Mouse (Mus musculus) stomach, embryonic 16.5 days (tissue): ENCODE measurements around the gene Rbm38. TPM values are rescaled to one million over a fixed set of nuclear protein-coding genes. Genes with fewer than 3 reads are reported as not detected.

Experiments used
- ATAC-seq: fragments of 200-750 bp; cut with Nextera tagmentation; 2 replicates; pipeline ENCODE4 v1.8.0; 2017; ENCODE audit warnings: moderate number of reproducible peaks, moderate TSS enrichment; ENCODE audit not compliant: insufficient read depth, low FRiP score
- H3K27ac ChIP-seq: fragments of 300-500 bp; sonication (generic); 2 replicates; pipeline ENCODE4 v1.5.1; 2014; ENCODE audit warnings: low read length
- H3K27me3 ChIP-seq: fragments of 300-500 bp; sonication (generic); 2 replicates; pipeline ENCODE4 v1.6.1; 2014; ENCODE audit warnings: low read length, control low read depth, mixed read lengths; ENCODE audit not compliant: control insufficient read depth, insufficient read depth
- H3K36me3 ChIP-seq: fragments of 300-500 bp; sonication (generic); 2 replicates; pipeline ENCODE4 v1.6.1; 2014; ENCODE audit warnings: low read length; ENCODE audit not compliant: control insufficient read depth, insufficient read depth
- H3K4me1 ChIP-seq: fragments of 300-500 bp; sonication (generic); 2 replicates; pipeline ENCODE4 v1.6.1; 2014; ENCODE audit warnings: low read length, control low read depth, mixed read lengths; ENCODE audit not compliant: control insufficient read depth, insufficient read depth
- H3K4me2 ChIP-seq: fragments of 300-500 bp; sonication (generic); 2 replicates; pipeline ENCODE4 v1.6.1; 2014; ENCODE audit warnings: low read depth, low read length, mixed read lengths
- H3K4me3 ChIP-seq: fragments of 300-500 bp; sonication (generic); replicated peaks from 2 replicates; pipeline ENCODE4 v1.5.1; 2014; ENCODE audit warnings: mild to moderate bottlenecking, low read length
- H3K9ac ChIP-seq: fragments of 300-500 bp; sonication (generic); 2 replicates; pipeline ENCODE4 v1.6.1; 2014; ENCODE audit warnings: low read length
- H3K9me3 ChIP-seq: fragments of 300-500 bp; sonication (generic); replicated peaks from 2 replicates; pipeline ENCODE4 v1.6.1; 2016; ENCODE audit warnings: low read length, control low read depth; ENCODE audit not compliant: control insufficient read depth
- WGBS: fragments of 180-500 bp; shearing (Covaris S2); extraction: QIAGEN DNeasy Blood & Tissue Kit; methylation state at CpG from one replicate; pipeline ENCODE4 v1.1.7; 2014; 5-methylcytosine and 5-hydroxymethylcytosine counted together
- polyA plus RNA-seq: library from polyadenylated mRNA; unstranded; fragments of >200 nt; fragmentation: Nextera tagmentation; extraction: Ambion mirVana; gene quantifications from 2 replicates; pipeline ENCODE4 v1.2.1, GENCODE M21; 2015

Gene Rbm38
- polyA plus RNA-seq, 1 experiment from 2014 or later, result 49.5 TPM

DNA sequence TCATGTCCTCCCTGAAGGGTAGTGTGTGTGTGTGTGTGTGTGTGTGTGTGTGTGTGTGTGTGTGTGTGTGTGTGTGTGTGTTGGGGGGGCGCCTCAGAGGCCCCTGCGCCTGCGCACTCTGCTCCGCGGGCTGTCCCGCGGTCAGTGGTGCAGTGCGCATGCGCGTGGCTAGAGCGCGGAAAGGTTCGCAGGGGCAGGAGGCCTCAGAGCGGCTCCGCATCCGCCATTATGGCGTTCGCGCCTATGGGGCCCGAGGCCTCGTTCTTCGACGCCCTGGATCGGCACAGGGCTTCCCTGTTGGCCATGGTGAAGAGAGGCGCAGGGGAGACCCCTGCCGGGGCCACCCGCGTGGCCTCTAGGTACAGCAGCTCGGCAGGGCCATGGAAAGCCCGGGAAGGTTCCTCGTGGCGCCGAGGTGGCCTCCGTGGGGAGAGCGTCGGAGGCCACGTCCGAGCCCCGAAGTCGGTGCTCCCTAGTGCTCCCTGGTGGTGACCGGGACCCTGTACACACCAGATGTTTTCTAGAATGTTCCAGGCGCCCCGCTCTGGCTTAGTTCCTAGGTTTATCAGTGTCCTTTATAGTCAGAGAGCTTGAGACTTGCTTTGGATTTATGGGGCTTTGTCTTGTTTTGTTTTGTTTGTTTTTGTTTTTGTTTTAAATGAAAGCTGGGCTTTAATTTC lies 40.5 kb upstream of the Rbm38 start:
- WGBS, result 93% methylated on average over 43 of the region's 43 CpGs
- no peak for ATAC-seq
- H3K4me1 ChIP-seq, result peaks cover 9% of the 10 kb centered on the region; the same call in 1 of the 2 replicates
- H3K4me3 ChIP-seq, result no peak overlapping the region
- H3K4me2 ChIP-seq, result no peak overlapping the region
- no peak overlapping the region for H3K27ac ChIP-seq
- no peaks in the 10 kb centered on the region for H3K36me3 ChIP-seq
- H3K9me3 ChIP-seq, result no peaks in the 10 kb centered on the region
- H3K9ac ChIP-seq, result no peak overlapping the region
- no peaks in the 10 kb centered on the region for H3K27me3 ChIP-seq

DNA sequence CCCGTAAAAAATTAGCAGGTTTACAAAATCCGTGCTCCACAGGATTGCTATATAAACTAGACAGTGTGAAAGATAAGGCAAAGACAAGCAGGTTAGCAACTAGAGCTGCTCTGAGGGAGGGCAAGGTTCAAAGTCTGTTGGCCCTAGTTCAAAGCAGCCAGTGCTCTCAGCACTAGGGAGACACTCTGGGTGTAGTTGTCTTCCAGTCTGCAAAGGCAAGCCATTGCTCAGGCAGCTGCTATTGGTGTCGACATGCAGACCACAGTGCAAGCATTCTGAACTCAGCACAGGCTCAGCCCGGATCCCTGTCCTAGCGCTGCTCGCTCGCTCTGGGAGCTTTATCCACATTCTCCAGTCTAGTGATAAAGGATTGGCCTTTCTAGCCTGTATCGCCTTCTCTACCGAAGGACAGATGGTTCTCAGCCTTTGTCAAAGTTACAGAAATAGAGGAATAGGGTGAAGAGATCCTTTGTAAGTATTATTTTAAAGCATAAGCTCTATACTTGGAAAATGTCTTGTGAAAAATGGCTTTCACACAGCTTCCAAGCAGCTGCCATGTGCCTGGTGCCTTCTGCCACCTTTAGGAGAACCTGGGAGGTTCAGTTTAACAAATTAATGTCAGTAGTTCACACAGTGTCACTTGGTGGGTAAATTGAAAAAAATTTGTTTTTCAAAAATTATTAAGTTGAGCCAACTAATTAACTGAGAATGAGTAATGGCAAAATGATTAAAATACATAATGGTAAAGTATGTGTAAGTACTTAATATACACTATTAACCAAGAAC lies 37.3 kb upstream of the Rbm38 start:
- ATAC-seq, result no peak
- no peak overlapping the region for H3K27ac ChIP-seq
- no peaks in the 10 kb centered on the region for H3K36me3 ChIP-seq
- 58% methylated on average over 9 of the region's 9 CpGs for WGBS
- H3K27me3 ChIP-seq, result no peaks in the 10 kb centered on the region
- no peak overlapping the region for H3K9ac ChIP-seq
- no peak overlapping the region for H3K4me3 ChIP-seq
- H3K9me3 ChIP-seq, result no peaks in the 10 kb centered on the region
- no peaks in the 10 kb centered on the region for H3K4me1 ChIP-seq
- no peak overlapping the region for H3K4me2 ChIP-seq

DNA sequence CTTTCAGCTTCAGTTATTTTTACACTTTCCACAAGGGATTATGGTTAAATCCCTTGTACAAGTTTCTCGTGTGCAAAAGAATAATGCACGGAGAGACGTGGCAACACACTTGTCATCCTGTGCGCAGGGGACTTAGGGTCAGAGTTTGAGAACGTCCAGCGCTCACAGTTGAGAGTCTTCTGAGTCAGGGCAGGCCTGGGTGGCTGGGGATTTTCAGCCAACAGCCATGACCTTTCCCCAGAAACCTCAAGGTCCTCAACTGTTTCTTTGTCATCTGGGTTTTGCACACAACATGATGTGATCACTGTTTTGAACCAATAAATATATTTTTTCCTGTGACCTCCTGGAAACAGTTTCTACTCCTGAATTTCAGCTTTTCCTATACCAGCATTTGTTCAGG lies 30.1 kb upstream of the Rbm38 start:
- no peaks in the 10 kb centered on the region for H3K9me3 ChIP-seq
- no peaks in the 10 kb centered on the region for H3K27me3 ChIP-seq
- WGBS, result 72% methylated on average over 6 of the region's 6 CpGs
- no peak overlapping the region for H3K9ac ChIP-seq
- no peak overlapping the region for H3K27ac ChIP-seq
- H3K4me2 ChIP-seq, result no peak overlapping the region
- no peaks in the 10 kb centered on the region for H3K36me3 ChIP-seq
- H3K4me1 ChIP-seq, result no peaks in the 10 kb centered on the region
- ATAC-seq, result no peak
- no peak overlapping the region for H3K4me3 ChIP-seq

DNA sequence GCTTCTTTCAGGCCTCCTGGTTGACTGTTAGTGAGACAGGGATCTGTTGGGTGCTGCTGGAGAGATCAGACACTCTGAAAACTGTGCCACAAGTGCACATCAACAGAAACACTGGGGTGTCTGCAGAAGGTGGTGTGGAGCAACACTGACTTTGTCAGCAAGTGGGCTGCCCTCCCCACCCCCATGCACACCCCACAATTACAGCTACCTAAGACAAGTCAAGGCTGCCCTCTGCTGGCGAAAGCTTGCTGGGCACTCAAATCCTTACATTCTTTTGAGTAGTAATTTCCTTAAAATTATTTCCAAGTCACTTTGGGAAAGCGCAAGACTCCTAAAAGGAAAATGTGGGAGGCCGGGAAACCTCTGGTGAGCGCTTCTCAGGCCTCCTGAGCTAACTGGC lies 24.1 kb upstream of the Rbm38 start:
- H3K4me1 ChIP-seq, result peaks cover 6% of the 10 kb centered on the region

DNA sequence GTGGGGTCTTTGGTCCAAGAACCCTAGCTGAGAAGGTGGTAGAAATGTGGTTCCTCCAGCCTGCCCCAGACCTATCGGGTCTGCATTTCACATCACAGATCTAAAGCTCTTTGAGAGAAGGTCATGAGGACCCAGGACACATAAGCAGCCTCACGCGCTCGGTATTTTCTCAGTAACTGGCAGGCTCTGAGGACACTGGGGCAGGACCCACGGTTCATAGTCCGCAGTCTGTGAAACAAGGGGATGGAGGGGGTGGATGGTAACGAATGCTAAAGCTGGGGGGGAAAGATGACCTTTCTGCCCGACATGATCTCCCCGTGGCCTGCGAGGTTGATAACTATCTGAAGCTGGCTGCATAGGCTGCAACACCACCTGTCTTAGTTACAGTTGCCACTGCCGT lies 22.6 kb upstream of the Rbm38 start:
- H3K4me3 ChIP-seq, result no peak overlapping the region
- H3K9me3 ChIP-seq, result no peaks in the 10 kb centered on the region
- ATAC-seq, result no peak
- no peaks in the 10 kb centered on the region for H3K36me3 ChIP-seq
- H3K27ac ChIP-seq, result no peak overlapping the region
- no peak overlapping the region for H3K4me2 ChIP-seq
- peaks cover 13% of the 10 kb centered on the region for H3K4me1 ChIP-seq
- WGBS, result 63% methylated on average over 11 of the region's 11 CpGs
- no peak overlapping the region for H3K9ac ChIP-seq
- H3K27me3 ChIP-seq, result no peaks in the 10 kb centered on the region

More for the DNA sequence above, 24.1 kb upstream of the Rbm38 start:
- no peak overlapping the region for H3K9ac ChIP-seq
- ATAC-seq, result no peak
- H3K36me3 ChIP-seq, result no peaks in the 10 kb centered on the region
- no peaks in the 10 kb centered on the region for H3K9me3 ChIP-seq
- no peak overlapping the region for H3K4me2 ChIP-seq
- H3K4me3 ChIP-seq, result no peak overlapping the region
- H3K27ac ChIP-seq, result no peak overlapping the region
- H3K27me3 ChIP-seq, result no peaks in the 10 kb centered on the region
- WGBS, result 14% methylated on average over 4 of the region's 4 CpGs

DNA sequence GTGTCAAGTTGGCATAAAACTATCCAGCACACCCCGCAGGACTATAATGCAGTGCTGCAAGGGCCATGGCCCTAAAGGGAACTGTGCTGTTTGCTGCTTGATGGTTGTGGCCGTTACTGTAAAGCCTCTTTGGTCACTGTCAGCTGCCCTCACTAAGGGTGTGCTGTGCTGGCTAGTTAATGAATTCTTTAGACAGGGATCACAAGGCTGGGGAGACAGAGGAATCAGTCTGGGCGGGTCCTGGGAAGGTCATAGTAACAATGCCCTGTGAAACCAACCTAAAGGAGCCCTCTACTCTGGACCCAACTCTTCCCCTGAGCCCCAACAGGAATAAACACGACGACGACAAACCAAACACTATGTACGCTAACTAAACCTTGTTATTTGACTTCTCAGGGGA lies 21.8 kb upstream of the Rbm38 start:
- ATAC-seq, result no peak
- H3K27me3 ChIP-seq, result no peaks in the 10 kb centered on the region
- no peak overlapping the region for H3K9ac ChIP-seq
- H3K36me3 ChIP-seq, result 0 out of 2 replicates have a peak, but pooled peaks cover 1% of the 10 kb centered on the region
- 59% methylated on average over 7 of the region's 7 CpGs for WGBS
- no peak overlapping the region for H3K4me2 ChIP-seq
- H3K4me3 ChIP-seq, result no peak overlapping the region
- no peaks in the 10 kb centered on the region for H3K9me3 ChIP-seq
- H3K4me1 ChIP-seq, result peaks cover 13% of the 10 kb centered on the region
- no peak overlapping the region for H3K27ac ChIP-seq

DNA sequence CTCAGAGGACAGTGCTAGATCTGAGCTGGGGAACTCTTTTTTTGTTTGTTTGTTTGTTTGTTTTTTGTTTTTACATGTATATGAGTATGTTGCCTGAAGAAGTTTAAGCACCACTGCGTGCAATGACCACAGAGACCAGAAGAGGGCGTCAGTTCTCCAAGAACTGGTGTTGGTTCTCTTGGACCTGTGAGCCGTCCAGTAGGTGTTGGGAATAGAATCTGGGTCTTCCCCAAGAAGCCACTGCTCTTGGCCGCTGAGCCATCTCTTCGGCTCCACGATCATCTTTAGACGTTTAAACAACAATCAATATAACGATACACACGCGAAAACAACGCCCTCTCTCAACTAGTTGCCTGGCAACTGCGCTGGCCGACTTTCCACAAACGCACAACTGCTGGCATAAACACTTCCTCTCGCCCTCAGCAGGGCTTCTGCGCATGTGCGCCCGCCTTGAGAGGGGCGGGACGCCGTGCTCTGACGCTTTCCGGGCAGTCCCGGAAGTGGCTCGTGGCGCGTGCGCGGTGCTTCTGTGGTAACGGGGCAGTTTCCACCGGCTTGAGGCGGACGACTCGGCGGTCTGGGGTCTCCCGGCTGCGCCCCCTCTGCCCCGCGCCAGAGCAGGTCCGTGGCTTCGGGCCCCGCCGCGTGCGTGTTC lies 20.5 kb upstream of the Rbm38 start, which contains the start of gene Rae1:
Rae1 (plus strand) TSS at position 488 of the 655 bp plus-strand sequence.
- H3K4me1 ChIP-seq, result peaks cover 13% of the 10 kb centered on the region
- peak; percentile 97 for ATAC-seq
- peaks cover 14% of the 10 kb centered on the region; the same call in 1 of the 2 replicates for H3K36me3 ChIP-seq
- peak within 1 kb of the TSS; percentile 83 for H3K4me2 ChIP-seq
- H3K9ac ChIP-seq, result peak within 1 kb of the TSS; percentile 85
- peak within 1 kb of the TSS; percentile 78 for H3K27ac ChIP-seq
- H3K27me3 ChIP-seq, result no peaks in the 10 kb centered on the region
- no peaks in the 10 kb centered on the region for H3K9me3 ChIP-seq
- WGBS, result 0% methylated on average over 45 of the region's 45 CpGs
- peak within 1 kb of the TSS; percentile 69 for H3K4me3 ChIP-seq

DNA sequence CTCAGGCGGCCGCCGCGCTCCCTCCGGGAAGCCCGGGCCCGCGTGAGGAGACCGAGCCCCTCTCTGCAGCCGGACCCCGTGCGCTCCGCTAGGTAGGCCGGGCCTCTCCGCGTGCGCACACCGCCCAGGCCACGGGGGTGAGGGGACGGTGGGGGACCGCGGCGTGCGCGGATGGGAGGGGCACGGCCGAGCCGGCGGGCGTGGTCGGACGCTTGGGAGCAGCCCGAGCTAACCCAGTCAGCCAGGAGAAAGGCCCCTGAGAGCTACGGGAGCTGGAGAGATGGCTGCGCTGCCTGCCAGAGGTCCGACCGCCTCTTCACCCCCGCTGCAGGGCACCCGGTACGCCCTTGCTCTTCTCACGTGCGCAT lies 20.0 kb upstream of the Rbm38 start:
- peaks cover 13% of the 10 kb centered on the region for H3K4me1 ChIP-seq
- no peaks in the 10 kb centered on the region for H3K27me3 ChIP-seq
- H3K9me3 ChIP-seq, result no peaks in the 10 kb centered on the region
- H3K9ac ChIP-seq, result peak overlapping the region; percentile 85
- peaks cover 18% of the 10 kb centered on the region; the same call in 1 of the 2 replicates for H3K36me3 ChIP-seq
- ATAC-seq, result peak; percentile 91
- peak overlapping the region; percentile 78 for H3K27ac ChIP-seq
- peak overlapping the region; percentile 83 for H3K4me2 ChIP-seq
- H3K4me3 ChIP-seq, result peak overlapping the region; percentile 69
- under 1% methylated on average over 42 of the region's 42 CpGs for WGBS

DNA sequence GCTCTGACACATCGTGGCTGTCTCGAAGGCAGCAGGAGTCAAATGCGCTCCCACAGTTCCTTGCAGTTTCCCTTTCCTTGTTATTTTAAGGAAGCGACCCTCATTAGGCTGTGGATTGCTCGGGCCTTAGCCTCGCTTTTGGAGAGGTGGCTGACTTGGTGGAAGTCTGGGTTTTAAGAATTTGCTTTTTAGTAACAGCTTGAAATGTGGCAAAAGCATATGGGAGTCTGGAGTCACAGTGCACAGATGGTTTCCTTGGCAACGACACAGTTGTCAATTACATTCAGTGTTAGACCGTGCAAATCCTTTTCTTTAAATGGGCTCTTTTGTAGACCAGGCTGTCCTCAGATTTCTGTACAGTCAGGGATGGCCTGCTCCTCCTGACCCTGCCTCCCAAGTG lies 19.4 kb upstream of the Rbm38 start:
- peak overlapping the region; percentile 83 for H3K4me2 ChIP-seq
- ATAC-seq, result no peak
- peak overlapping the region; percentile 85 for H3K9ac ChIP-seq
- no peaks in the 10 kb centered on the region for H3K9me3 ChIP-seq
- peaks cover 21% of the 10 kb centered on the region; the same call in 1 of the 2 replicates for H3K36me3 ChIP-seq
- H3K27me3 ChIP-seq, result no peaks in the 10 kb centered on the region
- 15% methylated on average over 8 of the region's 8 CpGs for WGBS
- peak overlapping the region; percentile 78 for H3K27ac ChIP-seq
- H3K4me1 ChIP-seq, result peaks cover 13% of the 10 kb centered on the region
- peak overlapping the region; percentile 69 for H3K4me3 ChIP-seq
